Mouse (Mus musculus) olfactory bulb, adult 2 months (tissue): Measurements from ENCODE around the gene Prdm16. TPM values are rescaled to one million over a fixed set of nuclear protein-coding genes. Genes with fewer than 3 reads are reported as not detected.

Source experiments
- H3K27ac ChIP-seq: fragments of 200-500 bp; 2 replicates; pipeline ENCODE4 v1.5.1; 2012; ENCODE audit warnings: low read depth, low read length; ENCODE audit not compliant: insufficient read depth
- H3K4me1 ChIP-seq: fragments of 200-500 bp; 2 replicates; pipeline ENCODE4 v1.6.1; 2012; ENCODE audit warnings: low read length; ENCODE audit not compliant: control insufficient read depth, insufficient read depth
- H3K4me3 ChIP-seq: fragments of 200-500 bp; 2 replicates; pipeline ENCODE4 v1.5.1; 2012; ENCODE audit warnings: mild to moderate bottlenecking, low read depth, low read length, moderate library complexity; ENCODE audit not compliant: insufficient read depth
- CTCF ChIP-seq: fragments of 200-500 bp; IDR thresholded peaks from 2 replicates; pipeline ENCODE4 v1.5.1; 2012; ENCODE audit warnings: low read depth, mild to moderate bottlenecking, low read length, moderate library complexity; ENCODE audit not compliant: insufficient read depth
- POLR2A ChIP-seq: fragments of 200-500 bp; IDR thresholded peaks from 2 replicates; pipeline ENCODE4 v1.6.1; 2012; ENCODE audit warnings: mild to moderate bottlenecking, low read depth, low read length, moderate library complexity; ENCODE audit not compliant: insufficient read depth
- WGBS: fragments of 180-500 bp; shearing (Covaris S2); methylation state at CpG from one replicate; pipeline ENCODE4 v1.1.7; 2018; 5-methylcytosine and 5-hydroxymethylcytosine counted together
- polyA plus RNA-seq: library from polyadenylated mRNA; stranded (reverse); fragments of >200 nt; gene quantifications from 2 replicates; pipeline ENCODE4 v1.2.4, GENCODE M21; 2012; ENCODE audit warnings: low replicate concordance; ENCODE audit not compliant: missing spikeins, insufficient read depth, insufficient read length

The Prdm16 gene
- polyA plus RNA-seq, 1 experiment = not detected

GRCm38 (mm10) chr4:154420749-154421148 is 215.9 kb downstream of the Prdm16 start:
- H3K4me1 ChIP-seq = peaks cover 40% of the 10 kb centered on the region
- no peak overlapping the region for H3K27ac ChIP-seq
- no peak overlapping the region for H3K4me3 ChIP-seq
- no peak for TF ChIP-seq CTCF
- TF ChIP-seq POLR2A = no peak
- WGBS = 20% methylated on average over 17 of the region's 17 CpGs

GRCm38 (mm10) chr4:154419766-154420165 is 216.9 kb downstream of the Prdm16 start:
- 25% methylated on average over 4 of the region's 4 CpGs for WGBS
- no peak for TF ChIP-seq POLR2A
- no peak for TF ChIP-seq CTCF
- Histone ChIP-seq H3K4me1 (peaks cover 30% of the 10 kb centered on the region), H3K27ac (no peak overlapping the region), H3K4me3 (no peak overlapping the region)

- Histone ChIP-seq H3K4me1 (peaks cover 25% of the 10 kb centered on the region), H3K4me3 (no peak overlapping the region), H3K27ac (no peak overlapping the region)
- no peak for TF ChIP-seq POLR2A
- peak; percentile 43; the same call in 1 of the 2 replicates for TF ChIP-seq CTCF
- WGBS = 47% methylated on average over 2 of the region's 2 CpGs
These were observed 217.7 kb downstream of the Prdm16 start for GRCm38 (mm10) chr4:154418993-154419392.

GRCm38 (mm10) chr4:154418327-154418744 is 218.3 kb downstream of the Prdm16 start:
- TF ChIP-seq POLR2A = no peak
- no peak for TF ChIP-seq CTCF
- 82% methylated on average over 4 of the region's 4 CpGs for WGBS

GRCm38 (mm10) chr4:154416728-154417127 is 219.9 kb downstream of the Prdm16 start:
- Histone ChIP-seq H3K4me3 (no peak overlapping the region), H3K4me1 (peaks cover 14% of the 10 kb centered on the region), H3K27ac (no peak overlapping the region)
- WGBS = 79% methylated on average over 6 of the region's 6 CpGs
- no peak for TF ChIP-seq POLR2A
- TF ChIP-seq CTCF = no peak

More at GRCm38 (mm10) chr4:154418327-154418744, 218.3 kb downstream of the Prdm16 start:
- peaks cover 21% of the 10 kb centered on the region for H3K4me1 ChIP-seq
- no peak overlapping the region for H3K27ac ChIP-seq
- no peak overlapping the region for H3K4me3 ChIP-seq

- Histone ChIP-seq H3K4me3 (no peak overlapping the region), H3K4me1 (peaks cover 7% of the 10 kb centered on the region), H3K27ac (no peak overlapping the region)
- no peak for TF ChIP-seq CTCF
- no peak for TF ChIP-seq POLR2A
- 84% methylated on average over 4 of the region's 4 CpGs for WGBS
These were observed 221.8 kb downstream of the Prdm16 start for GRCm38 (mm10) chr4:154414885-154415284.

GRCm38 (mm10) chr4:154410559-154410958 is 226.1 kb downstream of the Prdm16 start:
- 87% methylated on average over 8 of the region's 8 CpGs for WGBS
- peaks cover 15% of the 10 kb centered on the region for H3K4me1 ChIP-seq
- H3K4me3 ChIP-seq = no peak overlapping the region
- TF ChIP-seq POLR2A (no peak), CTCF (no peak)
- no peak overlapping the region for H3K27ac ChIP-seq

- peaks cover 15% of the 10 kb centered on the region for H3K4me1 ChIP-seq
- TF ChIP-seq POLR2A (no peak), CTCF (no peak)
- 41% methylated on average over 10 of the region's 10 CpGs for WGBS
- no peak overlapping the region for H3K27ac ChIP-seq
- H3K4me3 ChIP-seq = no peak overlapping the region
These were observed 226.8 kb downstream of the Prdm16 start for GRCm38 (mm10) chr4:154409841-154410240.

GRCm38 (mm10) chr4:154409237-154409721 is 227.4 kb downstream of the Prdm16 start:
- Histone ChIP-seq H3K4me3 (no peak overlapping the region), H3K4me1 (peaks cover 15% of the 10 kb centered on the region), H3K27ac (no peak overlapping the region)
- 10% methylated on average over 19 of the region's 19 CpGs for WGBS
- TF ChIP-seq POLR2A = no peak

GRCm38 (mm10) chr4:154402948-154403347 is 233.7 kb downstream of the Prdm16 start:
- Histone ChIP-seq H3K27ac (no peak overlapping the region), H3K4me3 (no peak overlapping the region), H3K4me1 (peaks cover 11% of the 10 kb centered on the region)
- whole genome bisulfite sequencing = 81% methylated on average over 4 of the region's 4 CpGs
- no peak for TF ChIP-seq POLR2A
- TF ChIP-seq CTCF = no peak
